Mouse (Mus musculus) limb, embryonic 14.5 days (tissue): ENCODE results near the gene Krt78. TPM values are rescaled to one million over a fixed set of nuclear protein-coding genes. Genes with fewer than 3 reads are reported as not detected.

Experiments used
- ATAC-seq: fragments of 200-750 bp; cut with Nextera tagmentation; 2 replicates; pipeline ENCODE4 v1.8.0; 2017; ENCODE audit warnings: low read depth, moderate number of reproducible peaks, moderate TSS enrichment; ENCODE audit not compliant: low FRiP score
- DNase-seq: peaks from one replicate; pipeline ENCODE4 v3.0.0-alpha.2; 2015; ENCODE audit warnings: low spot score
- H3K27ac ChIP-seq: fragments of 300-500 bp; sonication (generic); replicated peaks from 2 replicates; pipeline ENCODE4 v1.5.1; 2014; ENCODE audit warnings: low read depth, mild to moderate bottlenecking, low read length, moderate library complexity, mixed read lengths
- H3K27me3 ChIP-seq: fragments of 300-500 bp; sonication (generic); 2 replicates; pipeline ENCODE4 v1.6.1; 2014; ENCODE audit warnings: low read length, mixed read lengths; ENCODE audit not compliant: control insufficient read depth, insufficient read depth
- H3K36me3 ChIP-seq: fragments of 300-500 bp; sonication (generic); 2 replicates; pipeline ENCODE4 v1.6.1; 2014; ENCODE audit warnings: mild to moderate bottlenecking, low read length, moderate library complexity, mixed read lengths; ENCODE audit not compliant: control insufficient read depth, insufficient read depth
- H3K4me1 ChIP-seq: fragments of 300-500 bp; sonication (generic); 2 replicates; pipeline ENCODE4 v1.6.1; 2014; ENCODE audit warnings: antibody characterized with exemption, low read length, mixed read lengths; ENCODE audit not compliant: control insufficient read depth, insufficient read depth
- H3K4me2 ChIP-seq: fragments of 300-500 bp; sonication (generic); replicated peaks from 2 replicates; pipeline ENCODE4 v1.6.1; 2014; ENCODE audit warnings: low read depth, mild to moderate bottlenecking, low read length, moderate library complexity; ENCODE audit not compliant: severe bottlenecking
- H3K4me3 ChIP-seq: fragments of 300-500 bp; sonication (generic); replicated peaks from 2 replicates; pipeline ENCODE4 v1.5.1; 2014; ENCODE audit warnings: low read length
- H3K9ac ChIP-seq: fragments of 300-500 bp; sonication (generic); 2 replicates; pipeline ENCODE4 v1.6.1; 2014; ENCODE audit warnings: mild to moderate bottlenecking, low read depth, low read length, moderate library complexity; ENCODE audit not compliant: severe bottlenecking
- H3K9me3 ChIP-seq: fragments of 300-500 bp; sonication (generic); 2 replicates; pipeline ENCODE4 v1.6.1; 2016; ENCODE audit warnings: low read length; ENCODE audit not compliant: control insufficient read depth
- POLR2A ChIP-seq: fragments of 200-500 bp; IDR thresholded peaks from 2 replicates; pipeline ENCODE4 v1.8.0; 2012; ENCODE audit warnings: inconsistent platforms, mild to moderate bottlenecking, moderate library complexity, borderline replicate concordance; ENCODE audit not compliant: insufficient read depth, insufficient read length; ENCODE audit errors: extremely low read depth
- WGBS: fragments of 180-500 bp; shearing (Covaris S2); extraction: QIAGEN DNeasy Blood & Tissue Kit; methylation state at CpG from one replicate; pipeline ENCODE4 v1.1.7; 2014; 5-methylcytosine and 5-hydroxymethylcytosine counted together
- polyA plus RNA-seq, 2 experiments: library from polyadenylated mRNA; depleted of rRNA in 1 of 2; stranded (reverse) in 1 of 2; unstranded in 1 of 2; fragments of >200 nt; fragmentation: Nextera tagmentation in 1 of 2; extraction: Ambion mirVana in 1 of 2; gene quantifications; 2 replicates each; pipeline versions ENCODE4 v1.2.1 to v1.2.3; 2012 to 2014

Krt78 gene
- polyA plus RNA-seq, 2 experiments, result 0.08 to 0.09 TPM

DNA sequence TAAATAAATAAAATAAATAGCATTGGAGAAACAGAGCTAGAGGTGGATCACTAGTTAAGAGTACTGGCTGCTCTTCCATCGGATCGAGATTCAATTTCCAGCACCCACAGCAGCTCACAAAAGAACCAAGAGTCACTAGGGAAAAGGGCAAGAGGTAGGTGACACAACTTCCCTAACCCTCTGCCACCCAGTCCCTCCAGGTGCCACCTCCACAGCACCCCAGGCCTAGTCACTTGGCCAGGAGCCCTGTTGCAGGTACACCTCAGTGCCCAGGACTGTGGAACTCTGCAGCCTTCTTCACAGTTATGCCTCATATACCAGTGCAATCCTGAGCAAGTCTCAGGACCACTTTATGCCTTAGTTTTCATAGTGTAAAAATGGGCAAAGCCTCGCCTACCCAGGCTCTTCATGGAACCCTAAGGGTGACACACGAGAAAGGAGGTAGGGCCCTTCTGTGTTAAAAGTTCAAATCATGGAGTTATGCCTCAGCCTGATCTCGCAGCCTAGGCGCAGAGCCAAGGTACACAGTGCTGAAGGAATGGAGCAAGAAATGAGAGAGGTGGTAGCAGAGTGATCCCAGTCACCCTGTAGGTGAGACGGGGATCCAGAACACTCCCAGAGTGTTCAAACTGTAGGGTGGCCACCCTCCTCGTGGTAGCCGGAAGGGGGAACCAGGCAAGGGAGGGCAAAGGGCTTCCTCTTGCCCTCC, 15.3 kb downstream of the Krt78 start:
- Histone ChIP-seq H3K9me3 (no peaks in the 10 kb centered on the region), H3K27ac (no peak overlapping the region), H3K36me3 (no peaks in the 10 kb centered on the region), H3K9ac (no peak overlapping the region), H3K27me3 (no peaks in the 10 kb centered on the region), H3K4me1 (peaks cover 23% of the 10 kb centered on the region), H3K4me2 (no peak overlapping the region), H3K4me3 (no peak overlapping the region)
- DNase-seq, result no peak
- 74% methylated on average over 9 of the region's 9 CpGs for WGBS
- no peak for ATAC-seq
- no peak for TF ChIP-seq POLR2A

DNA sequence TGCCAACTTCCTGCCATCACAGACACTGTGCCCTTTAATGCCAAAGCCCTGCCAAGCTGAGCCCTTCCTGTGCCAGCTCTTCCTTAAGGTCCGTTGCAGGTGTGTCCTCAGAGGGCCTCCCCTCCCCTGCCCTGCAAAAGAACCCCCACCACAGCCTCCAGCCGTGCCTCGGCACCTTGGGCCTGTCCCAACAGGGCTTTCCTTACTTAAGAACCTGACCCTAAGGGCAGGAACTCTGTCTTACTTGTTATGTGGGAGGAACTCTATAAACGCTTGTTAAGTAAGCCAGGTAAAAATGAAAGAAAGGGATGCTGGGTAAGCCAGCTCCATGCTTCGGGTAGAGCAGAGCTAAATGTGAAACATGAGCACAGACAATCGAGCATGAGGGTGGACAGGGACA, 21.1 kb downstream of the Krt78 start:
- Histone ChIP-seq H3K4me2 (no peak overlapping the region), H3K4me1 (peaks cover 5% of the 10 kb centered on the region; the same call in 1 of the 2 replicates), H3K27me3 (peaks cover 13% of the 10 kb centered on the region; the same call in 1 of the 2 replicates), H3K4me3 (no peak overlapping the region), H3K9me3 (no peaks in the 10 kb centered on the region), H3K27ac (no peak overlapping the region), H3K36me3 (no peaks in the 10 kb centered on the region), H3K9ac (no peak overlapping the region)
- ATAC-seq, result no peak
- DNase-seq, result no peak
- WGBS, result 66% methylated on average over 6 of the region's 6 CpGs
- no peak for TF ChIP-seq POLR2A

DNA sequence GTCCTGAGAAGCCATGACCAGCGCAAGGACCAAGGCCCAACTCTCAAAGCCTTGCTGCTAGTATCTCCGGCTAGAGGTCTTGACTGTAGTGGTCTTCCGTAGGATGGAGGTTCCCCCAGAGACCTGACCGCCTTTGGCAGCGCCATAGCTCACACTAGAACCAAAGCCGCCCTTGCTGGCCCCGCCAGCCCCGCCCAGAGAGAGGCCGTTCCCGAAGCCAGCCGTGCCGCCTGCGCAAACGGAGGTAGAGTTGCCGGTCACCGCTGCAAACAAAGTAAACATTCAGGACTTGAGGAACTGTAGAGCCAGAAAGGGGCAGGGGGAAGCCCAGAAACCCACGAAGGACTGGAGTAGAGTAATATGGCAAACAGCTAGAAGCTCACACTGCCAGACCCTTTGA, 24.4 kb downstream of the Krt78 start:
- WGBS, result 5% methylated on average over 17 of the region's 17 CpGs
- Histone ChIP-seq H3K4me2 (peak overlapping the region; percentile 42), H3K36me3 (no peaks in the 10 kb centered on the region), H3K4me1 (peaks cover 5% of the 10 kb centered on the region; the same call in 1 of the 2 replicates), H3K4me3 (peak overlapping the region; percentile 18), H3K9me3 (no peaks in the 10 kb centered on the region), H3K9ac (peak overlapping the region; percentile 31), H3K27me3 (peaks cover 13% of the 10 kb centered on the region; the same call in 1 of the 2 replicates), H3K27ac (no peak overlapping the region)
- ATAC-seq, result no peak
- no peak for TF ChIP-seq POLR2A
- DNase-seq, result no peak

DNA sequence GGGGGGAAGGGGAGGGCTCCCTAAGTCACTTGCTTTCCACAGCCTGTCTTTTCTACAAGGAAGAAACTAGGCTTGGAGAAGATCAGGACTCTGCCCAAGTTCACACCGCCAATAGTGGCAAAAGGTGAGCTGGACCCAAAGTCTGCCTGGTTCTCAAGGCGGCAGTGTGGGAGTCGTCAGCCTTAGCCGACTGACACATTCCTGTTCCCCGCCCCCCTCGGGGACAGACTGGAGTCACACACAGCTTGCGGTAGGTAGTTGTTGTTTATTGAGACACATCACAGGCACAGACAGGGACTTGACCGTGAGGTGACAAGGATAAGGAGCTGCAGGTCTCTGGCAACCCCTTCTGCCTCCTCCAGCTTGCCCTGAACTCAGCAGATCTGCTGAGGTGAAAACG, 25.0 kb downstream of the Krt78 start:
- Histone ChIP-seq H3K4me3 (no peak overlapping the region), H3K36me3 (no peaks in the 10 kb centered on the region), H3K9ac (no peak overlapping the region), H3K9me3 (no peaks in the 10 kb centered on the region), H3K4me1 (peaks cover 5% of the 10 kb centered on the region; the same call in 1 of the 2 replicates), H3K4me2 (0 out of 2 replicates have a peak overlapping the region, but pooled peaks have one; percentile 42), H3K27me3 (peaks cover 13% of the 10 kb centered on the region; the same call in 1 of the 2 replicates), H3K27ac (no peak overlapping the region)
- TF ChIP-seq POLR2A, result no peak
- ATAC-seq (no peak), DNase-seq (no peak)
- WGBS, result 14% methylated on average over 9 of the region's 9 CpGs

DNA sequence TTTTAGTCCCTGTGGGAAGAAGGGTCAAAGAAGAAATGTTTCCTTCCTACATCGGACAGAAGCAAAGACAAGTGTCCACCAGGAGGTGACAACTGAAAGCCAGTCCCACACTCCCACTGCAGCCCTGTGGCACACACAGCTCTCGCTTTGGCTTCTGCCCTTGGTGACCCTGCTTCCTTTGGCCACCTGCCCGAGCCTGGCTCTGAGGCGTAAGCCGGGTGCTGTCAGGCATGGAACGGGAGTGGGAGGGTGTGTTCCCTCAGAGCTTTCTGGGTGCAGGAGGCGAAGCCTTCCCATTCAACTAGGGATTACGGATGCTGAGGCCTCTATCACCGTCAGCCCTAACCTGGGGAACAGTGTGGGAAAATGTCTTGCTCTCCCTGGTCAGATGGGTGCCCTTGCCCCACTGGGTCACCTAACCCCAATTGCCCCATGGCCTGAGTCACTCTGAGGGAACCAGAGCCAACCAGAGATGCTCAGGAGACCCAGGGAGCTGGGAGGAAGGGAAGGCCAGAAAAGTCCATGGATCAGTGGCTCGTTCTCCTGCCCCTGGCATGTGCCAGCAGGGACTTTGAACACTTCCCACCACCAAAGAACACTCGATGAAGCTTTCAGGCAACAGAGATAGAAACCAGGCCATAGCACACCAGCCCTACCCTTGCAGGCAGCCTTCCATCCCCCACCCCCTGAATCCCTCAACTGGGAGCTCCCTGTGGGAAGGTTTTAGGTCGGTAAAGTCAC, 26.6 kb downstream of the Krt78 start:
- no peak overlapping the region for H3K4me3 ChIP-seq
- 76% methylated on average over 12 of the region's 12 CpGs for WGBS
- DNase-seq, result no peak
- H3K4me1 ChIP-seq, result peaks cover 5% of the 10 kb centered on the region; the same call in 1 of the 2 replicates
- no peaks in the 10 kb centered on the region for H3K9me3 ChIP-seq
- H3K27ac ChIP-seq, result no peak overlapping the region
- no peak for ATAC-seq
- peaks cover 13% of the 10 kb centered on the region; the same call in 1 of the 2 replicates for H3K27me3 ChIP-seq
- no peak for TF ChIP-seq POLR2A
- H3K36me3 ChIP-seq, result no peaks in the 10 kb centered on the region
- H3K4me2 ChIP-seq, result no peak overlapping the region
- no peak overlapping the region for H3K9ac ChIP-seq
